Mouse (Mus musculus): ENCODE measurements at regions not wholly inside any gene's neighbourhood (a gene's known extent, or its start where the extent isn't known, plus 50 kb on each side); places are given as distances from the start of the nearest gene placed in this dataset.

DNA sequence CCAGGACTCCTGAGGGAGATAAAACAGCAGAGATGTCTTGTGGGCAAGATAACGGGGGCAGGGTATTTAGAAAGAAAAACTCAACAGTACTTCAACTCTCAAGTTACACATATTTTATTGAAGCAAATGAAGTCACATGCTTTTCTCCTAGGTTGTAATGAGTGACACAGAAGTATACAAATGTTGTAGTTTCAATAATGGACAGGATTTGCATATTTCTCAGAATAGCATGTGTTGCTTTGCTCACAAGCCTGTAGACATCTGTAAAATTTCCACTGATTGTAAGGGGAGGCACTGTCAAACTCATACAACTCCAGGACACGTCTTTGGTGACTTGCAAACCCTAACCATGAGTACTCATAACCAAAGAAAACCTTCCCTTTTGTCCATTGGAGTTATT lies 140.9 kb downstream of the Plk2 start:
- Histone ChIP-seq H3K9me3 (ENCODE audit: control insufficient read depth, low read length) (no peaks in the 10 kb centered on the region), H3K27me3 (ENCODE audit: control insufficient read depth, insufficient read depth, low read length) (no peaks in the 10 kb centered on the region), H3K4me3 (ENCODE audit: insufficient read depth in 1 of 2, low read depth in 2 of 2, low read length in 2 of 2) (no peak overlapping the region), H3K4me1 (replicated peaks; ENCODE audit: control insufficient read depth in 2 of 2, insufficient read depth in 2 of 2, low read length in 1 of 2) (no peaks in the 10 kb centered on the region), H3K27ac (no peak overlapping the region), H3K4me2 (ENCODE audit: low read depth) (no peak overlapping the region), H3K36me3 (replicated peaks; ENCODE audit: control insufficient read depth, insufficient read depth, low read depth) (no peaks in the 10 kb centered on the region), H3K9ac (replicated peaks) (no peak overlapping the region)
- no peak for DNase-seq (ENCODE audit: low read depth in 3 of 3, low spot score in 3 of 3)
- ATAC-seq (ENCODE audit: insufficient read depth) = no peak
- TF ChIP-seq CTCF (IDR thresholded peaks at IDR 0.05; ENCODE audit: low read depth) (no peak), EP300 (IDR thresholded peaks at IDR 0.05; ENCODE audit: low read depth) (no peak)
- WGBS (ENCODE audit: insufficient replicate concordance) = 60% methylated on average over 2 of the region's 2 CpGs

GRCm38 (mm10) chr13:110537960-110538463 lies 143.2 kb downstream of the Plk2 start:
- Histone ChIP-seq H3K4me2 (ENCODE audit: low read depth) (no peak overlapping the region), H3K27me3 (ENCODE audit: control insufficient read depth, insufficient read depth, low read length) (no peaks in the 10 kb centered on the region), H3K4me3 (ENCODE audit: insufficient read depth in 1 of 2, low read depth in 2 of 2, low read length in 2 of 2) (no peak overlapping the region), H3K9ac (replicated peaks) (no peak overlapping the region), H3K4me1 (replicated peaks; ENCODE audit: control insufficient read depth in 2 of 2, insufficient read depth in 2 of 2, low read length in 1 of 2) (no peaks in the 10 kb centered on the region), H3K36me3 (replicated peaks; ENCODE audit: control insufficient read depth, insufficient read depth, low read depth) (no peaks in the 10 kb centered on the region), H3K27ac (no peak overlapping the region), H3K9me3 (ENCODE audit: control insufficient read depth, low read length) (no peaks in the 10 kb centered on the region)
- TF ChIP-seq CTCF (IDR thresholded peaks at IDR 0.05; ENCODE audit: low read depth) (no peak), EP300 (IDR thresholded peaks at IDR 0.05; ENCODE audit: low read depth) (no peak)
- ATAC-seq (ENCODE audit: insufficient read depth) = 0 out of 2 replicates have a peak, but pooled peaks have one; percentile 31
- DNase-seq (ENCODE audit: low read depth in 3 of 3, low spot score in 3 of 3) = peak in 1 of 3 experiments; percentile 16
- WGBS (ENCODE audit: insufficient replicate concordance) = 36% methylated on average over 7 of the region's 7 CpGs

- no peaks in the 10 kb centered on the region for H3K36me3 ChIP-seq (replicated peaks; ENCODE audit: control insufficient read depth, insufficient read depth, low read depth)
- H3K4me3 ChIP-seq (ENCODE audit: insufficient read depth in 1 of 2, low read depth in 2 of 2, low read length in 2 of 2) = no peak overlapping the region
- no peaks in the 10 kb centered on the region for H3K9me3 ChIP-seq (ENCODE audit: control insufficient read depth, low read length)
- H3K27me3 ChIP-seq (ENCODE audit: control insufficient read depth, insufficient read depth, low read length) = no peaks in the 10 kb centered on the region
- H3K4me1 ChIP-seq (replicated peaks; ENCODE audit: control insufficient read depth in 2 of 2, insufficient read depth in 2 of 2, low read length in 1 of 2) = no peaks in the 10 kb centered on the region; a peak in 1 of 4 replicates
- H3K4me2 ChIP-seq (ENCODE audit: low read depth) = no peak overlapping the region
- H3K9ac ChIP-seq (replicated peaks) = no peak overlapping the region
- ATAC-seq (ENCODE audit: insufficient read depth) = no peak
- WGBS (ENCODE audit: insufficient replicate concordance) = 69% methylated on average over 13 of the region's 13 CpGs
- H3K27ac ChIP-seq = no peak overlapping the region
- no peak for DNase-seq (ENCODE audit: low read depth in 3 of 3, low spot score in 3 of 3)
- TF ChIP-seq EP300 (IDR thresholded peaks at IDR 0.05; ENCODE audit: low read depth) = no peak
Observed at GRCm38 (mm10) chr13:110540543-110541265, 145.9 kb downstream of the Plk2 start.

DNA sequence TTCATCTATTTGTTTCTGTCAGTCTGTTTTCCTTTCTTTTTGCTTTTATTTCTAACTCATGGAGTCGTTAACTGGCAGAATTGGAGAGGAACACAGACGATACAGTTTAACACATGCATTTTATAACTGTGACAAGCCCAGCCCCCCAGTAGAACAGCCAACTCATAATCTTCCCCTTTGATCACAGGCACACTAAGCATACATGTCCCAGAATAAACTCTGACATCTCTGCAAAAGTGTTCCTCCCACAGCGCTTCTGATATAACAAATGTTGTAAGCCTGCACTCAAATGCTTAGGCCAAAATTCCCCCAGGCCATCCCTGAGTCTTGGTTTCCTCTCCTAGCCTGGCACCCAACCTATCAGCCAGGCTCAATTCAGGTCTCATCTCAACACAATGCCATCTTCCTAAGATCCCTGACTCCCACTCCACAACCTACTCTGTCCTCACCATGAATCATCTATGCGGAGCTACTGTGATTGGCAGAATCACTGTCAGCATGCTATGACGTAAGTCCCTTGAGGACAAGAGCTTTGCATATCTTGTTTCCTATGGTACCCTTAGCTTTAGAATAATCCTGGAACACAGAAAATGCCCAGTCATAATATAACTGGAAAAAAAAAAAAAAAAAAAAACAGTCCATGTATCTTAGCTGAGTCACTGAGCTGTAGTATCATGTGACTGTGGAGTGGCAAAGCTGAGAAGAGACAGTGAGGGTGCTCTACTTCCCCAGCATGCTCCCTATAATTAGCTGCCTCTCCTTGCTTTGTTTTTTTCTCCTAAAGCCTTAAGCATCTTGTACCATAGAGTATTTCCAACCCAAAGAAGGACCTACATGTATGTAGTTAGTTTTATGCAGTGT lies 146.7 kb downstream of the Plk2 start:
- DNase-seq (ENCODE audit: low read depth in 3 of 3, low spot score in 3 of 3) (no peak), ATAC-seq (ENCODE audit: insufficient read depth) (no peak)
- Histone ChIP-seq H3K9me3 (ENCODE audit: control insufficient read depth, low read length) (no peaks in the 10 kb centered on the region), H3K4me3 (ENCODE audit: insufficient read depth in 1 of 2, low read depth in 2 of 2, low read length in 2 of 2) (no peak overlapping the region), H3K9ac (replicated peaks) (no peak overlapping the region), H3K27ac (no peak overlapping the region), H3K36me3 (replicated peaks; ENCODE audit: control insufficient read depth, insufficient read depth, low read depth) (no peaks in the 10 kb centered on the region), H3K4me1 (replicated peaks; ENCODE audit: control insufficient read depth in 2 of 2, insufficient read depth in 2 of 2, low read length in 1 of 2) (no peaks in the 10 kb centered on the region; a peak in 1 of 4 replicates), H3K27me3 (ENCODE audit: control insufficient read depth, insufficient read depth, low read length) (no peaks in the 10 kb centered on the region), H3K4me2 (ENCODE audit: low read depth) (no peak overlapping the region)
- WGBS (ENCODE audit: insufficient replicate concordance) = 70% methylated on average over 5 of the region's 5 CpGs
- TF ChIP-seq CTCF (IDR thresholded peaks at IDR 0.05; ENCODE audit: low read depth) (no peak), EP300 (IDR thresholded peaks at IDR 0.05; ENCODE audit: low read depth) (no peak)
